Mouse (Mus musculus) limb, embryonic 14.5 days (tissue): ENCODE results near the gene Tbxas1. TPM values are rescaled to one million over a fixed set of nuclear protein-coding genes. Genes with fewer than 3 reads are reported as not detected.

Source experiments
- ATAC-seq: fragments of 200-750 bp; cut with Nextera tagmentation; 2 replicates; pipeline ENCODE4 v1.8.0; 2017; ENCODE audit warnings: low read depth, moderate number of reproducible peaks, moderate TSS enrichment; ENCODE audit not compliant: low FRiP score
- DNase-seq: peaks from one replicate; pipeline ENCODE4 v3.0.0-alpha.2; 2015; ENCODE audit warnings: low spot score
- H3K27ac ChIP-seq: fragments of 300-500 bp; sonication (generic); replicated peaks from 2 replicates; pipeline ENCODE4 v1.5.1; 2014; ENCODE audit warnings: low read depth, mild to moderate bottlenecking, low read length, moderate library complexity, mixed read lengths
- H3K27me3 ChIP-seq: fragments of 300-500 bp; sonication (generic); 2 replicates; pipeline ENCODE4 v1.6.1; 2014; ENCODE audit warnings: low read length, mixed read lengths; ENCODE audit not compliant: control insufficient read depth, insufficient read depth
- H3K36me3 ChIP-seq: fragments of 300-500 bp; sonication (generic); 2 replicates; pipeline ENCODE4 v1.6.1; 2014; ENCODE audit warnings: mild to moderate bottlenecking, low read length, moderate library complexity, mixed read lengths; ENCODE audit not compliant: control insufficient read depth, insufficient read depth
- H3K4me1 ChIP-seq: fragments of 300-500 bp; sonication (generic); 2 replicates; pipeline ENCODE4 v1.6.1; 2014; ENCODE audit warnings: antibody characterized with exemption, low read length, mixed read lengths; ENCODE audit not compliant: control insufficient read depth, insufficient read depth
- H3K4me2 ChIP-seq: fragments of 300-500 bp; sonication (generic); replicated peaks from 2 replicates; pipeline ENCODE4 v1.6.1; 2014; ENCODE audit warnings: low read depth, mild to moderate bottlenecking, low read length, moderate library complexity; ENCODE audit not compliant: severe bottlenecking
- H3K4me3 ChIP-seq: fragments of 300-500 bp; sonication (generic); replicated peaks from 2 replicates; pipeline ENCODE4 v1.5.1; 2014; ENCODE audit warnings: low read length
- H3K9ac ChIP-seq: fragments of 300-500 bp; sonication (generic); 2 replicates; pipeline ENCODE4 v1.6.1; 2014; ENCODE audit warnings: mild to moderate bottlenecking, low read depth, low read length, moderate library complexity; ENCODE audit not compliant: severe bottlenecking
- H3K9me3 ChIP-seq: fragments of 300-500 bp; sonication (generic); 2 replicates; pipeline ENCODE4 v1.6.1; 2016; ENCODE audit warnings: low read length; ENCODE audit not compliant: control insufficient read depth
- POLR2A ChIP-seq: fragments of 200-500 bp; IDR thresholded peaks from 2 replicates; pipeline ENCODE4 v1.8.0; 2012; ENCODE audit warnings: inconsistent platforms, mild to moderate bottlenecking, moderate library complexity, borderline replicate concordance; ENCODE audit not compliant: insufficient read depth, insufficient read length; ENCODE audit errors: extremely low read depth
- WGBS: fragments of 180-500 bp; shearing (Covaris S2); extraction: QIAGEN DNeasy Blood & Tissue Kit; methylation state at CpG from one replicate; pipeline ENCODE4 v1.1.7; 2014; 5-methylcytosine and 5-hydroxymethylcytosine counted together
- polyA plus RNA-seq, 2 experiments: library from polyadenylated mRNA; depleted of rRNA in 1 of 2; stranded (reverse) in 1 of 2; unstranded in 1 of 2; fragments of >200 nt; fragmentation: Nextera tagmentation in 1 of 2; extraction: Ambion mirVana in 1 of 2; gene quantifications; 2 replicates each; pipeline versions ENCODE4 v1.2.1 to v1.2.3; 2012 to 2014

Gene Tbxas1
- polyA plus RNA-seq, 2 experiments: 1.8 to 2.6 TPM

DNA sequence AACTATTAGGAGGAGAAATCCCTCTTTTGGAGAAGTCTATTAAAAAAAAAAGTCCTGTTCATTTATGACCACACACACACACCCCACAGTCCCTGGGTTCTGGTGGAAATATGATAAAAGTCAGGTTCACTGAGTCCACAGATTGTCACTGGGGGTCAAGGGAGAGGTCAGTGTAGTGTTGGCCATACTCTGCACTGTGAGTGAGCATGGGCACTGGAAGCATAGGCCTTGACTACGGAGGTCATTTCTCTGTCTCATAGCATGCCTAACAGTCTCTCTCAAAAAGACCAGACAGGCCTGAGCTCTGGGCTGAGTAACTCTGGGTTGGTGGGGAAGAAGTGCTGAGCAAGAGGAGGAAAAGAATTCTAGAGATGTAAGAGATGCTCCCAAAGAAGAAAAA, 1.9 kb upstream of the Tbxas1 start:
- Histone ChIP-seq H3K4me1 (peaks cover 14% of the 10 kb centered on the region), H3K27me3 (no peaks in the 10 kb centered on the region), H3K4me2 (peak overlapping the region; percentile 51; the same call in 1 of the 2 replicates), H3K9me3 (no peaks in the 10 kb centered on the region), H3K27ac (no peak overlapping the region), H3K9ac (no peak overlapping the region), H3K4me3 (0 out of 2 replicates have a peak overlapping the region, but pooled peaks have one; percentile 92), H3K36me3 (0 out of 2 replicates have a peak, but pooled peaks cover 3% of the 10 kb centered on the region)
- TF ChIP-seq POLR2A: no peak
- ATAC-seq (no peak), DNase-seq (no peak)
- 83% methylated on average over 1 of the region's 1 CpGs for WGBS

DNA sequence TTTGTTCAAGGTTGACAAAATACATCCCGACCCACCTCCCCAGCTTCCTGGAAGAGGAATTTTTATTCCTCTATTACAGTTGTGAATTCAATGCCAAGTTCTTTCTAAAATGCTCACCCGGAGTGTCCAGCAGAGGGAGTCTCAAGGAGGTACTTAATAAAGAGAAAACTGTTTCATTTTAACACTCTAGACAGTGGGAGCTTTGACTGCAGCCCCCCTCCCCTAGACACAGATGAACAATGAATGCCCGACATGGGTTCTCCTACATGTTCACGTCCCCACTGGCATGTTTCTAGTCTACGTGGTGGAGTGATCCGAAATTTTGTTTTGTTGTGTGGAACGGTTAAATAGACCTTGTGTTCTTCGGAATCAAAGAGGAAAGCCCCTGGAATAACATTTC, 1.2 kb upstream of the Tbxas1 start:
- H3K27ac ChIP-seq: no peak overlapping the region
- ATAC-seq: no peak
- H3K27me3 ChIP-seq: no peaks in the 10 kb centered on the region
- peak; percentile 84 for DNase-seq
- 0 out of 2 replicates have a peak, but pooled peaks cover 3% of the 10 kb centered on the region for H3K36me3 ChIP-seq
- peak overlapping the region; percentile 97 for H3K9ac ChIP-seq
- peak overlapping the region; percentile 92 for H3K4me3 ChIP-seq
- TF ChIP-seq POLR2A: no peak
- H3K4me2 ChIP-seq: peak overlapping the region; percentile 51
- peaks cover 14% of the 10 kb centered on the region for H3K4me1 ChIP-seq
- 12% methylated on average over 8 of the region's 8 CpGs for WGBS
- no peaks in the 10 kb centered on the region for H3K9me3 ChIP-seq

DNA sequence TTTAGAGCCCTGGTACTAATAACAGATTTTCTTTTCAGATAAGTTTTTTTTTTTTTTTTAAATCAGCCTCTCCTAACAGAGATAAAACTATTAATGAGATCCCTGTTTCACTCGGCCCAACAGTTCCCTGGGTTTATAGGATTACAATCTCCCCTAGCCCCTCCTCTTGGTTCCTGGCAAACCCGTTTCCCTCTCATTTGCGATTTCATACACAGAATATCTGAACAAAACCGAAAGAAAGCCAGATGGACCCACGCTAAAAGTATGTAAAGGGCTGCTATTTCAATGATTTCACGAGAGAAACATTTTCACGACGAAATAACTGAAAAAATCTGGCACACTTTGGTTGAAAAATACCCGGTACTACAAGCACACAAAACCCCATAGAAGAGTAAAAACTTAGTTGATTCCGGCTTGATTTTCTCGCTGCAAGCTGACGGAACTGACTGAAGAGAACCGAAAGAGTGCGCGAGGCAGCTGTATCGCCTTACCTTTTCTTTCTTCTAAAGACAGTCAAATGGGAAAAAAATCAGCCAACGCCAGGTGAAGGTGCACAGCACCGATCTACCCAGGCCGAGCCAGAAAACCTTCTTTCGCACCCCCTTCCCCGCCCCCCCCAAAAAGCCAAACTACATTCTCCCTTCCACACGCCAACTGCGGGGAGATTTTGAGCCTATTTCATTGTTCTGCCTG, 493 bp upstream of the Tbxas1 start:
- peak; percentile 31 for DNase-seq
- H3K4me2 ChIP-seq: peak overlapping the region; percentile 51
- ATAC-seq: no peak
- H3K9me3 ChIP-seq: no peaks in the 10 kb centered on the region
- peak overlapping the region; percentile 95 for H3K27ac ChIP-seq
- TF ChIP-seq POLR2A: no peak
- peak overlapping the region; percentile 92 for H3K4me3 ChIP-seq
- peaks cover 14% of the 10 kb centered on the region for H3K4me1 ChIP-seq
- no peaks in the 10 kb centered on the region for H3K27me3 ChIP-seq
- H3K36me3 ChIP-seq: 0 out of 2 replicates have a peak, but pooled peaks cover 3% of the 10 kb centered on the region
- H3K9ac ChIP-seq: peak overlapping the region; percentile 97
- WGBS: 1% methylated on average over 23 of the region's 23 CpGs

DNA sequence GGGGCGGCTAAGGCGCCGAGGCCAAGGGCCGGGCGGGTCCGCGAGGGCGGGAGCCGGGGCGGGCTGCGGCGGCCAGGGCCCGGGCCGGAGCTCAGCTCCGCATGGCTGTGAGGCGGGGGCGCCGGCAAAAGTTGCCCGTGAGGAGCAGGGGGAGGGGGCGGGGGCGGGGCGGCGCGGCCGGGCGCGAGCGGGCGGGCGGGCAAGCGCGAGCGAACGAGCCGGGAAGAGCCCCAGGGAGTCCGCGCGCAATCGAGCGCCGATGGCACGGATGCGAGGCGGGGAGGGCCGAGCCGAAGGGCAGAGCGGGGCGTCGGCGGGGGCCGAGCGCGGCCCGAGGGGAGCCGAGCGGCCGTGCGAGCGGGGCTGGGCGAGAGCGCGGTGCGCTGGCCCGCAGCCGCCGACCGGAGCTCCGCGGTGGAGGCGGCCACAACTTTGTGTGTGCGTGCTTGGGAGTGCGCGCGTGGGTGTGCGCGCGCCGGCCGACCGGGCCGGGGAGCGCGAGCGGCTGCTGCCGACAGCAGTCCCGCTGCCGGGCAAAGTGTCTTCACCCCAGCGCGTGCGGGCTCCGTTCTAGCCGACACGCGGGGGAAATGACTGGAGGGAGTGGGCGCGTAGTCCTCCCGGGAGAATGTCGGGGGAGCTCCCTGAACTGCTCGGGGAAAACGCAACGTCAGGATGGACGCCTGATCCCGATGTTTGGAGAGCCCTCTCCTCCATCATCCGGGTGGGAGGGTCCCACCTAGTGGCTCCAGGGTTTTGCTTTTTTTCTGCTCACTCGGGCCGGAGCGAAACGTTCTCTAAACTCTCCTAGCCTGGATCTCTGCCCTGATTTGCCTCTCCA, 1.1 kb downstream of the Tbxas1 start, which contains the start of gene Hipk2:
Gene Hipk2, minus strand, starts transcription at position 95 of the 841 bp plus-strand sequence.
- ATAC-seq (peak; percentile 92), DNase-seq (peak; percentile 88)
- Histone ChIP-seq H3K36me3 (no peaks in the 10 kb centered on the region), H3K27me3 (no peaks in the 10 kb centered on the region), H3K4me2 (peak within 1 kb of the TSS; percentile 51), H3K9ac (peak within 1 kb of the TSS; percentile 97), H3K9me3 (no peaks in the 10 kb centered on the region), H3K4me3 (peak within 1 kb of the TSS; percentile 92), H3K27ac (peak within 1 kb of the TSS; percentile 95), H3K4me1 (peaks cover 14% of the 10 kb centered on the region)
- 0 out of 2 replicates have a peak, but pooled peaks have one; percentile 73 for TF ChIP-seq POLR2A
- under 1% methylated on average over 64 of the region's 108 CpGs for WGBS

DNA sequence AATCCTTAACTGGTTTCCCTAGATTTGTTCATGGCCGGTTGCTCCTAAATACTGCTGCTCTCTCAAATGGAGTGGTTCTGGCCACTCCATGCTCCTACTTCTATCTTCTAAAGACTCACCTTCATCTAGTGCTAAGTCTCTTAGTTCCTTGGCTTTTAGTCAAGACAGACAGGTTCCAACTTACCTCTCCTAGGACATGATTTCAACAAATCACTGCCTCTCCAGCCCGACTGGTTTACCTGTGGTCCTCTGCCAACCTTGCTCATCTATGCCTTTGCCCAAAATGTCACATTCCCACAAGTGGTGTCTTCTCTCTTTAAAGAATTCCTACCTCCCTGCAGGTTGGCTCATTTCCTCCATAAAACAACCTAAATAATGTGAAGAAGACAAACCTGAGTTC, 2.5 kb downstream of the Tbxas1 start:
- H3K4me3 ChIP-seq: no peak overlapping the region
- peaks cover 12% of the 10 kb centered on the region for H3K4me1 ChIP-seq
- H3K9ac ChIP-seq: no peak overlapping the region
- no peak overlapping the region for H3K4me2 ChIP-seq
- no peaks in the 10 kb centered on the region for H3K9me3 ChIP-seq
- no peaks in the 10 kb centered on the region for H3K27me3 ChIP-seq
- no peak for ATAC-seq
- no peaks in the 10 kb centered on the region for H3K36me3 ChIP-seq
- WGBS: 90% methylated on average over 2 of the region's 2 CpGs
- H3K27ac ChIP-seq: no peak overlapping the region
- TF ChIP-seq POLR2A: no peak
- DNase-seq: no peak
